Mouse (Mus musculus) hindbrain, postnatal 0 days (tissue): ENCODE data around the gene Alms1. TPM values are rescaled to one million over a fixed set of nuclear protein-coding genes. Genes with fewer than 3 reads are reported as not detected.

ENCODE experiments used
- microRNA-seq, 2 experiments: library from miRNA; unstranded; fragments of <30 nt; microRNA quantifications; one replicate each; pipeline ENCODE4; 2016
- polyA plus RNA-seq: library from polyadenylated mRNA; unstranded; fragments of >200 nt; fragmentation: Nextera tagmentation; extraction: Ambion mirVana; gene quantifications from 2 replicates; pipeline ENCODE4 v1.2.1, GENCODE M21; 2015
- total RNA-seq: library from RNA; depleted of rRNA; stranded (reverse); fragments of >200 nt; gene quantifications from 2 replicates; pipeline ENCODE4 v1.2.3, GENCODE M21; 2014; rRNA removed

Gene Alms1
- total and polyA plus RNA-seq, 2 experiments from 2014 or later: 2.5 to 15.5 TPM

Small RNA genes lying within 50 kb of the gene (microRNA-seq; reads per million reads assigned to microRNA genes)
- 0 reads per million in 2 experiments for gene Gm27317

Other genes starting within 250 kb of the Alms1 start
- 62.6 and 66.5 TPM in 2 replicates for gene Rab11fip5, start 212.9 kb upstream of the Alms1 start, total RNA-seq
- 23.4 and 26.7 TPM in 2 replicates for gene Rab11fip5, start 212.9 kb upstream of the Alms1 start, polyA plus RNA-seq
- not detected in 2 replicates for gene Noto, start 163.6 kb upstream of the Alms1 start, total RNA-seq
- not detected in 2 replicates for gene Noto, start 163.6 kb upstream of the Alms1 start, polyA plus RNA-seq
- 68.0 and 69.1 TPM in 2 replicates for gene Smyd5, start 155.5 kb upstream of the Alms1 start, total RNA-seq
- 57.2 and 59.7 TPM in 2 replicates for gene Smyd5, start 155.5 kb upstream of the Alms1 start, polyA plus RNA-seq
- gene Cct7, start 136.0 kb upstream of the Alms1 start, total RNA-seq: 169 and 174 TPM in 2 replicates
- 463 and 487 TPM in 2 replicates for gene Cct7, start 136.0 kb upstream of the Alms1 start, polyA plus RNA-seq
- gene Pradc1, start 135.6 kb upstream of the Alms1 start, total RNA-seq: 21.1 and 24.7 TPM in 2 replicates
- 31.5 and 35.2 TPM in 2 replicates for gene Pradc1, start 135.6 kb upstream of the Alms1 start, polyA plus RNA-seq
- 60.1 and 62.4 TPM in 2 replicates for gene Fbxo41, start 84.5 kb upstream of the Alms1 start, total RNA-seq
- 10.5 TPM in 2 replicates for gene Fbxo41, start 84.5 kb upstream of the Alms1 start, polyA plus RNA-seq
- gene Egr4, start 73.9 kb upstream of the Alms1 start, total RNA-seq: 0.37 TPM in 1 of 2 replicates, not detected in the other
- gene Egr4, start 73.9 kb upstream of the Alms1 start, polyA plus RNA-seq: 0.10 and 0.30 TPM in 2 replicates
- 0.58 TPM in 1 of 2 replicates, not detected in the other for gene Nat8f7, start 125.7 kb downstream of the Alms1 start, total RNA-seq
- gene Nat8f7, start 125.7 kb downstream of the Alms1 start, polyA plus RNA-seq: 0.21 TPM in 1 of 2 replicates, not detected in the other
- not detected in 2 replicates for gene Nat8f3, start 178.2 kb downstream of the Alms1 start, total RNA-seq
- gene Nat8f3, start 178.2 kb downstream of the Alms1 start, polyA plus RNA-seq: 0.15 and 0.23 TPM in 2 replicates
- 0.29 TPM in 1 of 2 replicates, not detected in the other for gene Nat8f6, start 233.4 kb downstream of the Alms1 start, total RNA-seq
- not detected in 2 replicates for gene Nat8f6, start 233.4 kb downstream of the Alms1 start, polyA plus RNA-seq
- gene Nat8f5, start 233.4 kb downstream of the Alms1 start, total RNA-seq: 0.72 and 1.9 TPM in 2 replicates
- 0.54 and 0.73 TPM in 2 replicates for gene Nat8f5, start 233.4 kb downstream of the Alms1 start, polyA plus RNA-seq
- gene Nat8, start 244.6 kb downstream of the Alms1 start, total RNA-seq: not detected in 2 replicates
- 0.64 and 0.74 TPM in 2 replicates for gene Nat8, start 244.6 kb downstream of the Alms1 start, polyA plus RNA-seq